Mouse (Mus musculus) macrophage (primary cell): ENCODE results near the gene Myo5c. TPM values are rescaled to one million over a fixed set of nuclear protein-coding genes. Genes with fewer than 3 reads are reported as not detected.

ENCODE experiments used
- H3K27ac ChIP-seq: fragments of 350-480 bp; formaldehyde crosslinking; 2 replicates; pipeline ENCODE4 v1.9.0; 2021
- H3K36me3 ChIP-seq: fragments of 350-480 bp; formaldehyde crosslinking; 2 replicates; pipeline ENCODE4 v1.9.0; 2021; ENCODE audit errors: inconsistent target
- H3K4me3 ChIP-seq: fragments of 350-480 bp; formaldehyde crosslinking; 2 replicates; pipeline ENCODE4 v1.9.0; 2021; ENCODE audit errors: inconsistent target
- H3K79me2 ChIP-seq: fragments of 350-480 bp; formaldehyde crosslinking; 2 replicates; pipeline ENCODE4 v1.9.0; 2021; ENCODE audit errors: inconsistent target
- WGBS: methylation state at CpG from one replicate; pipeline ENCODE4 v1.1.7; 2026; ENCODE audit warnings: inconsistent platforms; ENCODE audit not compliant: missing documents; 5-methylcytosine and 5-hydroxymethylcytosine counted together
- polyA plus RNA-seq: library from polyadenylated mRNA; stranded (reverse); fragments of 250-400 nt; gene quantifications from 3 replicates; pipeline ENCODE4 v1.2.4, GENCODE M21; 2018; ENCODE audit warnings: inconsistent platforms
- total RNA-seq, 78 experiments: library from RNA; depleted of rRNA; stranded (reverse); fragments of 250-400 nt; gene quantifications; 1 replicate in 9 of 78; 2 replicates in 24 of 78; 3 replicates in 43 of 78; 4 replicates in 2 of 78; pipeline ENCODE4 v1.2.4; 2018; ENCODE audit warnings: inconsistent platforms in 56 of 78

Gene Myo5c
- total RNA-seq (2018; cell fraction: chromatin; rRNA removed) = under 1 TPM in 6 of 26 experiments, not detected in 20; 0.06 to 0.29 (median 0.19) TPM
- total RNA-seq (2018; cell fraction: cytosol; rRNA removed) = under 1 TPM in 3 of 26 experiments, not detected in 23; under 0.01 to 0.05 (median 0.03) TPM
- total RNA-seq (2018; cell fraction: nucleus; rRNA removed) = 1 to 10 TPM in 1 of 26 experiments, under 1 TPM in 3, not detected in 22; 0.16 to 1.5 (median 0.26) TPM
- polyA plus RNA-seq = not detected in 3 replicates

- H3K4me3 ChIP-seq = no peak within 1 kb of the TSS
- no peaks in the 10 kb centered on the region for H3K36me3 ChIP-seq
- 10% methylated on average over 48 of the region's 48 CpGs for WGBS
These were observed at the start of gene Myo5c for GRCm38 (mm10) chr9:75231841-75232746. TSS of gene Myo5c (plus strand) at chr9:75232020.

GRCm38 (mm10) chr9:75187646-75188260 lies 44.1 kb upstream of the Myo5c start:
- Histone ChIP-seq H3K4me3 (no peak overlapping the region), H3K79me2 (no peaks in the 10 kb centered on the region; the same call in 1 of the 2 replicates), H3K27ac (no peak overlapping the region), H3K36me3 (peaks cover 93% of the 10 kb centered on the region)
- 97% methylated on average over 3 of the region's 3 CpGs for WGBS

More at GRCm38 (mm10) chr9:75231841-75232746, at the start of gene Myo5c:
- Histone ChIP-seq H3K79me2 (no peaks in the 10 kb centered on the region), H3K27ac (no peak within 1 kb of the TSS)

GRCm38 (mm10) chr9:75193858-75194257 lies 38.0 kb upstream of the Myo5c start:
- Histone ChIP-seq H3K36me3 (peaks cover 67% of the 10 kb centered on the region), H3K27ac (no peak overlapping the region), H3K79me2 (peaks cover 7% of the 10 kb centered on the region; the same call in 1 of the 2 replicates), H3K4me3 (no peak overlapping the region)
- 100% methylated on average over 4 of the region's 4 CpGs for WGBS

GRCm38 (mm10) chr9:75196335-75196734 lies 35.5 kb upstream of the Myo5c start:
- Histone ChIP-seq H3K27ac (peak overlapping the region; percentile 40), H3K79me2 (peaks cover 7% of the 10 kb centered on the region; the same call in 1 of the 2 replicates), H3K36me3 (peaks cover 68% of the 10 kb centered on the region), H3K4me3 (no peak overlapping the region)
- WGBS = 0% methylated on average over 2 of the region's 2 CpGs

- Histone ChIP-seq H3K4me3 (no peak overlapping the region), H3K27ac (no peak overlapping the region), H3K79me2 (peaks cover 7% of the 10 kb centered on the region; the same call in 1 of the 2 replicates), H3K36me3 (peaks cover 69% of the 10 kb centered on the region)
- WGBS = 93% methylated on average over 6 of the region's 6 CpGs
These were observed 34.5 kb upstream of the Myo5c start for GRCm38 (mm10) chr9:75197297-75197696.

GRCm38 (mm10) chr9:75201506-75201905 lies 30.3 kb upstream of the Myo5c start:
- peaks cover 85% of the 10 kb centered on the region for H3K36me3 ChIP-seq
- 100% methylated on average over 1 of the region's 1 CpGs for WGBS
- H3K27ac ChIP-seq = no peak overlapping the region
- no peak overlapping the region for H3K4me3 ChIP-seq
- peaks cover 7% of the 10 kb centered on the region; the same call in 1 of the 2 replicates for H3K79me2 ChIP-seq

GRCm38 (mm10) chr9:75202036-75202435 lies 29.8 kb upstream of the Myo5c start:
- H3K4me3 ChIP-seq = no peak overlapping the region
- H3K36me3 ChIP-seq = peaks cover 89% of the 10 kb centered on the region
- H3K79me2 ChIP-seq = peaks cover 3% of the 10 kb centered on the region; the same call in 1 of the 2 replicates
- no peak overlapping the region for H3K27ac ChIP-seq
- 94% methylated on average over 2 of the region's 2 CpGs for WGBS

DNA sequence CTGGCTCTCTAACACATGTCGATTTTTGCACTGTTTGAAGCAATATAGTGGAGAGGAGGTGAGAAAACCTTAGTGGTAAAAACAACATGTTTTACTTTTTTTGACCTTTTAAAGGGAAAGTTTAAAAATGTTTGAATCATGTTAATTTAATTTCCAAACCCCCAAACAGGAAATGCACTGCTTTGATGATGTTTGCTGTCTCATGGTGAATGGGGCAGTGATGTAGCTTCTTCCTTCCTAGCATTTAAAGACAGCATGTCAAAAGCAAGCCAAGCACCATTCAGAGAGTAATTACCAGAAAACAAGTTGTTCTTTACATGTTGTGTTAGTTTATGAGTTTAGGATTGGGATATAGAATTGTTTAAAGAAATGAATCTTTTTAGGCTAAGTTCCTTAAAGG lies 22.6 kb upstream of the Myo5c start:
- 73% methylated on average over 1 of the region's 1 CpGs for WGBS
- H3K27ac ChIP-seq = no peak overlapping the region
- no peaks in the 10 kb centered on the region for H3K79me2 ChIP-seq
- H3K4me3 ChIP-seq = no peak overlapping the region
- peaks cover 82% of the 10 kb centered on the region for H3K36me3 ChIP-seq

- WGBS = 100% methylated on average over 2 of the region's 2 CpGs
- Histone ChIP-seq H3K79me2 (no peaks in the 10 kb centered on the region), H3K36me3 (peaks cover 80% of the 10 kb centered on the region), H3K27ac (no peak overlapping the region), H3K4me3 (no peak overlapping the region)
These were observed 21.6 kb upstream of the Myo5c start for GRCm38 (mm10) chr9:75210269-75210668.

GRCm38 (mm10) chr9:75214743-75215413 lies 16.9 kb upstream of the Myo5c start:
- Histone ChIP-seq H3K4me3 (no peak overlapping the region), H3K79me2 (no peaks in the 10 kb centered on the region), H3K36me3 (peaks cover 89% of the 10 kb centered on the region), H3K27ac (no peak overlapping the region)
- 99% methylated on average over 11 of the region's 11 CpGs for WGBS

DNA sequence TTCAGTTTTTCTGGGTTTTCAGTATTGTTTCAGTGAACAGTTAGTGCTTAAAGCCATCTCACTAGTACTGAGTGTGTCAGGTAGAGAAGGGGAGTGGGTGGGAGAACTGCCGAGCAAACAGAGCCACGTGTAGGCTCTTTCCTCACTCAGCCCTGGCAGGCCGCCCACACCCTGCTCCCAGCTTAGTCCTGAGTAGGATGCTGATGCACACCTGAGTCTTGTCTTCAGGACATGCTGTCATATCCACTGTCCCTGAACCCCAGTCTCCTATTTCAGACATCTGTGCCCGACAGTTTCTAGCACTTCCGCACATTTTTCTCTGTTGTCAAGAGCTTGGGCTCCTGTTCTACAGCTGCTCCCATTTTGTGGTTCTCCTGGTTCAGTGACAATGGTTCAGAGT lies 11.9 kb upstream of the Myo5c start:
- Histone ChIP-seq H3K27ac (no peak overlapping the region), H3K4me3 (no peak overlapping the region), H3K79me2 (no peaks in the 10 kb centered on the region), H3K36me3 (peaks cover 66% of the 10 kb centered on the region)
- WGBS = 97% methylated on average over 5 of the region's 5 CpGs

DNA sequence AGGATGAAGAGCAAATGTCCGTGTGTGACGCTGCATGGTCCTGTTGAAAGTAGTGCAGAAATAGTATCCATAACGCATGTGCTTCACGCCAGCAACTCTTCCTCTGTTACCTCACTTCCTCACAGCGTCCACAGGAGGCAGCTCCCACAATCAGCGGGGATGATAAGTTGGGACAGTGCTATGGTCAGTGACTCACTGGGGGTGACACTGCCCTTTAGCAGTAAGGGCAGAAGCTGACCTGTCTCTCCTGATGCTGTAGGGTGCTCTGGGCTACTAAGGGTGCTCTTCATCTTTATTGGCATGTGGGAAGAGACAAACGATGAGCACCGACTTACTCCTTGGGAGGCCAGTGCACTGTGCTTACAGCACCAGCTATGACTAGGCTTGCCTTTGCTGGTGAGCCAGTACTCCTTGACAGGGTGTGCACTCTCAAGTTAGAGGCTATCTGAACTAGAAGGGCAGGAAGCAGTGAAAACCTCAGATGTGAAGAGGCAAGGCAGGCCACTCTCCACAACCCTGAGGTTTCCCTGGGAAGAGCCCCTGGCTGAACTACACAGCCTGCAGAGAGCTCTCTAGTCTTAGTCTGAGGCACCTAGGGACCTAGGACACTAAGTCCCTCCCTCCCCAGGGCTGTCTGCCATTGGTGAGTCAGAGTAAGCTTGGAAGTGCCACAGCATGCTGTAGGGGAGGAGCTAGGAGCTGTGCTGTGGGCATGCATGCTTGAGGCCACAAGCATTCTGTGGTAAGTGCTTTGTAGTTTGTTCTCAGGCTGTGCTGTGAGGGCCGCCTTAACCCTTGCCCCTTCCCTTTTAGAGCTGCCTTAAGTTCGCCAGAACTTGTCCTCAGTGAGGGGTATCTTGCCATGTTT lies 10.2 kb upstream of the Myo5c start:
- H3K36me3 ChIP-seq = peaks cover 50% of the 10 kb centered on the region
- 72% methylated on average over 10 of the region's 10 CpGs for WGBS

DNA sequence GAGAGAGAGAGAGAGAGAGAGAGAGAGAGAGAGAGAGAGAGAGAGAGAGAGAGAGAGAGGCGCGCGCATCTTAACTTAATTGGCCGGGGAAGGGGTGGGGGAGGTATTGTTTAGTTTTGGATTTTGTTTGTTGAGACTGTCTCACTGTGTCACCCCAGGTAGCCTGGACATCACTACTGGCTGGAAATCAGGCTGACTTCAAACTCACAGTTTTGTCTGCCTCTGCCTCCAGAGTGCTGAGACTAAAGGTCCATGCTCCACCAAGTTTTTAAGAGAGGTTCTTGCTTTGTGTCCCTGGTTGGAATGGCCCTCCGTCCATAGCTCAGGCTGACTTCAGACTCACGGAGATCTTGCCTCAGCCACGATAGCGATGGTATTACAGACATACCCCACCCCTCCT lies 1.0 kb downstream of the Myo5c start:
- Histone ChIP-seq H3K27ac (no peak overlapping the region), H3K36me3 (no peaks in the 10 kb centered on the region), H3K4me3 (no peak overlapping the region), H3K79me2 (no peaks in the 10 kb centered on the region)
- WGBS = 97% methylated on average over 8 of the region's 8 CpGs

More for the DNA sequence above, 10.2 kb upstream of the Myo5c start:
- Histone ChIP-seq H3K79me2 (no peaks in the 10 kb centered on the region), H3K27ac (no peak overlapping the region), H3K4me3 (no peak overlapping the region)
